Mouse (Mus musculus) c-Kit-positive CD71-positive TER-119-positive erythroid progenitor cells, embryonic 14.5 days (primary cell): ENCODE measurements at regions not wholly inside any gene's neighbourhood (a gene's known extent, or its start where the extent isn't known, plus 50 kb on each side); places are given as distances from the start of the nearest gene placed in this dataset.

Experiments used
- DNase-seq: peaks from one replicate; pipeline ENCODE4 v3.0.0-alpha.2; 2013; ENCODE audit warnings: low spot score

DNA sequence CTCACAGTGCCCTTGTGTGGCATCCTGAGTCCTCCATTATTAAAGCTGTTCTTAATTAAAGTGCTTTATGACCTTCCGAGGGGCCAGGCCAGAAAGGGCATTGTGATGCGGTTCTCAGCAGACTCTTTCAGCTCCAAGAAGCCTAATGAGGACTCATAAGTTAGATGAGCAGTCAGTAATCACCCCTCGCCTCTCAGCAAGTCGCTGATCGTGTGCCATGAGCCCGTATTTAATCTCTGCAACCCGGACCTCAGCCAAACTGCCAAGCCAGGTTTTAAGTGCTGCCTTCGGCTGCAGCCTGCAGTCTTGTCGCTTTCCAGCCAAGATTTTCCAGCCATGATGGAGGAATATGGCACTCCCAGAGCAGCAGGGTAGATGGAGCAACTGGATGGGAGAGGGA is 56.1 kb upstream of the Rbfox1 start:
- no peak for DNase-seq

DNA sequence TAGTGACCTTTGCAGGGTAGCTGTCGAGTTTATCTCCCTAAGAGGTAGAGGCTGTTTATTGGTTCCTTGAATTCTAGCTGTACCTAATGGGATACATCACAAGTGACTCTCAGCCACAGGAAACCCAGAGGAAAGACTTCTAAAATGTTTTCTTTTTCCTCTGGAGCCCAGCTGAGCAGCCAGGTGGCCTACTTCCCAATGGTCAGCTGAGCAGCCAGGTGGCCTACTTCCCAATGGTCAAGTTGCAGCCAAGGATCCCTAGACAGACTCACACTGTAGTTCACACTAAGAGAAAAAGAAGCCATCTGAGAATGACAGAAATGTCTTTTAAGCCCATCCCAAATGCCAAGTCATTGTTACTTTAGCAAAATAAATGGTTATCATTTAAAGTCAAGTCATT is 61.8 kb upstream of the Rbfox1 start:
- no peak for DNase-seq

DNA sequence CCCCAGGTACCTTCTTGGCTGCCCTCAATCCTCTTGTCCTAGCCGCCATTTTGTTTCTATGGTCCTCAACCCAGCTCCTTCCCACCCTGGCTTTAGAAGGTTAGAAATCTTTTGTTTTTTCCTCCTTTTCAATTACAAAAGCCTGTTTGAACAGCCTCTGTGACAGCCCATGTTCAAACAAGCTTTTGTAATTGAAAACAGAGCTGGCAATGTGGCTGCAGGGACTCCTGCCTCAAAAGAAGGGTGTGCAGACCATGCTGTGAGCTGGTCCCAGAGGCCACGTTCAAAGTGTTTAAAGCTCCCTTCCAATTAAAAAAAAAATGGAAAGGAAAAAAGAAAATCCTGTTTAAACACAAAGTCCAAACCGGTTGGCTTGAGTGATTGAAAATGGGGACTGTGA is 68.0 kb upstream of the Rbfox1 start:
- no peak for DNase-seq

DNA sequence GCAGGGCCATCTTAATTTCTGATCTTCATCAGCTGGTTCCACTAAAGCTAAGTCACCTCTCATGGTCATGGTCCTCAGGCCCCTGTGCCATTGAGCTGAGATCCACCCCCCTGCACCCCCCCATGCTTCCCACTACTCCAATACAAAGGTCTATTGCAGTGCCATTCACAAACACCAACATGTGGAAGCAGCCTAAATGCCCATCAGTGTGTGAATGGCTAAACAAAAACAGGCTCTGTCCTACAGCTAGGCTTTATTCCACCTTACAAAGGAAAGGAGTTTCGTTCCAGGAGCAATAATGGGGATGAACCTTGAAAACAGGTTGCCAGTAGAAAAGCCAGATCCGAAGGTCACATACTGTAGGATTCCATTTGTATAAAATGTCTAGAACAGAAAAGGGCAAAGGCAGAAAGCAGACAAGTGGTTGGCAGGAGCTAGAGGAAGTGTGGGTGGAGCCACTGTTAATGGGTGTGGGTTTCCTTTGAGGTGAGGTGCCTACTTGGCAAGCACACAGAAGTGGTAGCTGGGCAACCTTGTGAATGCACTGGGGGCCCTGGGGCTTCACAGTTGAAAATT is 72.8 kb upstream of the Rbfox1 start:
- no peak for DNase-seq

DNA sequence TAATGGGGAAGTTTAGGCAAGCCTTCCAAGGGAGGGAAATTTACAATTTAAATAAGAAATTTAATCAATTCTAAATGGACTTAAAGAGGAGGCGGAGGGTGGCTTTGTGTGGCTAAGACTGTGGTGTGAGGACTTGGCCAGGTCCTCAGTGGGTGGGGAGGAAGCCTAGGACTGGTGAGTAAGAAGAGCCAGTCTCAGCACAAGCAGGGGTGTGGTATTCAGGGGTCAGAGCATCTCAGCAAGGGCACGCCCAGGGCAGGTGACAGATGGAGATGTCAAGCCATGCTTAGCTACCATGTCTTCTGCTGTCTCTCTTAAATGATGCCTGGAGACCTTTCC is 73.5 kb upstream of the Rbfox1 start:
- DNase-seq, result no peak

DNA sequence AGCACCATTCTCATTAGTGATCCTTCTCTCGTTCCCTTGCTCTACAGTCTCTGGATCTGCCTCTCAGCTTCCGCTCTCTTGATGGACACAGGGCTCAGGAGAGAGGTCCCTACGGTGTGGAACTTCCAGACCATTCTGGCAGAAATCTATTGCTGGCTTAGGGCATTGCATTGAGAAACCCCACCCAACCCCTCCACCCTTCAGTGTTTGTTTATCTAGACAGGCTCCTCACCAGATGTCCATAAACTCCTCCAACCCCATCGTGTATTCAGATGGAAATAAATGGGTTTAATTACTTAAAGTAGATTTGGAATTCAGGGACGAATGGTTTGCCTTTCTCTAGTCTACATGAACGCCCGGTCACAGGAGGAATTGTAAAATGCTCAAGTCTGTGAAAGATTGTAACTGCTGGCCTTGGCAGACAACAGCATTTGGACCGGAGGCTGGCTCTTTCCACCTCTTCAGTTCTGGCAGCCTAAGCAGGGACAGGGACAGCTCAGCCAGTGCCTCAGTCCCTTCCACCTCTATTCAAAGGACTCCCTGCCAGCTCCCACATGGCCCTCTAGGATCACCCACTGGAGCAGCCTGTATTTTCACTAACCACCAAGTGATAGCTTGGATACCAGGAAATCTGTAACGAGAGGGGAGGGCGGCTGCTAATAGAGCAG is 74.0 kb upstream of the Rbfox1 start:
- no peak for DNase-seq

DNA sequence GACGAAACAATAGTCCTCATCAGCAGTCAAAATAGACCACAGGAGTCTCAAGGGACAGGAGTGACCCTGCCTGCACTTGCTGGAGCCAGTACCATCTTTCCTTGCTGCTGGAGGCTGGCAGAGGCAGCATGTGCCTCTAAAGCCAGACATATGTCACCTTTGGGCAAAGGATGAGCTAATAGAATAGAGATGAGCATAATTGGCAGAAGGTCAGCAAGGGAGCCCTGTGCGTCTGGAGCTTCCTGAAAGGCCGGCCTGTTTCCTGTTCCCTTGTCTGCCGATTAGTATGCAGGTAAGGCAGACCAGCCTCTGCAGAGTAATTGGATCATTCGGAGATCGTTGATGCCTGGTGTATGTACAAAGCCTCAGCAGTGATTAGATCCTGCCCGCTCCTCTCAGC is 87.0 kb upstream of the Rbfox1 start:
- DNase-seq, result no peak

DNA sequence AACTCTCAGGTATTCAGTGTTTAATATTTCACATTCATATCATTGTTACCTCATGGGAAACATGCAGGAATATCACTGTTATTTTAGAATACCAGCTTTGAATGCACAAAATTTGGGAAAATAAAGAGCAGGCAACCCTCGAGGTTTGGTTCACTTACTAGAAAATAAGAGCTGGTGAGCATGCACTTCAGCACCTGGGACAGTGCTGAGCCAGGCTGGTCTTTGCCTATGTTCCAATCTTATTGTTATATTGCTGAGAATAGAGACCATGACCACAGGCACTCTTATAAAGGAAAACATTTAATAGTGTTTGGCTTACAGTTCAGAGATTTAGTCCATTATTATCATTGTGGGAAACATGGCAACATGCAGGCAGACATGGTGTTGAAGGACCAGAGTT is 92.9 kb upstream of the Rbfox1 start:
- DNase-seq, result no peak

DNA sequence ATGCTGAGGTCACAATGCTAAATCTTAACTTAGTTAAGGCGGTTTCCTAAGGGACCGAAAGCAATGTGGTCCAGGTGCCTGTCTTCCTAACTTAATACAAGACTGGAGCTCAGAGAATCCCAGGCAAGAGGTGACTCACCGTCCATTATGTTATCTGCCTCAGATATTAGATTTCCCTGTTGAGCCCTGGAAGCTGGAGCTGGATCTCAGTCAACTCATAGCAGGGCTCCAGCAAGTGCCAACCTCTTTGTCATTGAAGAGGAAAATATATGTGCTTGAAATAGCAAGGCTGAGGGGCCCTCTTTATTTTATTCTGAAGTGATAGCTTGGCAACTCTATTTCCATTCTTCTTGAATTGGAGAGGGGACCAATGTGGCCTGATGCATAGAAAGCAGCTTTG is 95.0 kb upstream of the Rbfox1 start:
- no peak for DNase-seq

DNA sequence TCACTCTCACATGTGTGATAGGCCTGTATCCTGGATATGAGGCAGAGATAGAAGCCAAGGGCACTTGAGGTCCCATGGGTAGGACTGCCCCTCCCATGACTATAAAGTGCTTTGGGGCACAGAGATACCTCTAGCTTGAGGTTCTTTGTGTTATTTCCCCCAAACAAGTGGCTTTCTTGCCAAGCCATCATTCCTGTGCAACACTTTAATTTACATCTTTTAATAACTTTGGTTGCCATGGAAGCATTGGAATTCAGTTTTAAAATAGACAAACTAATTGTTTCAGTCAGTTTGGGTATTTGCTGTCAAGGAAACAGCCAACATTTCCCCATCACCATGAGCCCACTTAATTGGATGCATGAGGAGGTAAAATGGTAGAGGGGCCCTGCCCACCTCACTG is 97.9 kb upstream of the Rbfox1 start:
- no peak for DNase-seq

DNA sequence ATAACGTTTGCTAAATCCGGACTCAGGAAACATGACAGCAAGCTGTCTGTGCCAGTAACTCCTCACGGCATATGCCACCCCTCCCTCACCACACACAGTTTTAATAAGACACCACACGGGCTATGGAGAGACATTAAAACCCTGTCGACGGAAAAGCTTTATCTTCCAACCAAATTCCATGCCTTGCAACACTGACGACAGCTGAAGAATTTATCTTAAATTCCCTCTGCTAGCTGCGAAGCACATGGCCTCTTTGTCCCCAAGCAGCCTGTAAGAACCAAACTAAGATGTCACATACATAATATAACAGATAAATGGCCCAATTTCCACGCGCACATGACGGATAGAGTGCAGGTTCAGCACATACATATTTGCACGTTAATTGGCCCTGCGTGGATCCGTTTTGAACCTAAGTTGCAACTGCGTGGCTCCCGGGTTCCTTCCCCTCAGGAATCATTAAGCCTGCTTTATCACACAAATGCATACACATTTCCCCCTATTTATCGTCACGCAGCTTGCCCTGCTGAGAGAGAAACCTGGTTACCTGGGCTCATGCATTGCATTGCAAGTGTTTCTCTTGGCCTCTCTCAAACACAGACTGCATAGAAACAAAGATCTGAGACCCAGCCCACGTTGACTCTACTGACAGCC is 118.3 kb upstream of the Rbfox1 start:
- no peak for DNase-seq

DNA sequence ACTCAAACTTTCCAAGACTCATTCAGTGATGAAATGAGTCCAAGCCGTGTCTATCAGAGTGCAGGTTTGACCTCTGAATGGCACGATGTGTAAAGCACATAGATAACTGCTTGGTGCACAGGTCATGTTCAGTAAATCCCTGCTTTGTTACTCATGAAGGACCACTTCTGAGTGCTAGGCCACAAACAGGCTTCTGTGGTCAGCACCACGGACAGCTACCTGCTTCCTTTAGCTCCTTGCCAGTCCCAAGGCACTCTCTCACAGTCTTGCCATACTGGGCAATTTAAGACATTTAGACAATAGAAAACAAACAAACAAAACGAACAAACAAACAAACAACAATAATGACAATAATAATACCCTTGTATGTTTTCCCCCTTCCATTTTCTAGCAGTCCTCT is 120.0 kb upstream of the Rbfox1 start:
- DNase-seq, result peak; percentile 1

DNA sequence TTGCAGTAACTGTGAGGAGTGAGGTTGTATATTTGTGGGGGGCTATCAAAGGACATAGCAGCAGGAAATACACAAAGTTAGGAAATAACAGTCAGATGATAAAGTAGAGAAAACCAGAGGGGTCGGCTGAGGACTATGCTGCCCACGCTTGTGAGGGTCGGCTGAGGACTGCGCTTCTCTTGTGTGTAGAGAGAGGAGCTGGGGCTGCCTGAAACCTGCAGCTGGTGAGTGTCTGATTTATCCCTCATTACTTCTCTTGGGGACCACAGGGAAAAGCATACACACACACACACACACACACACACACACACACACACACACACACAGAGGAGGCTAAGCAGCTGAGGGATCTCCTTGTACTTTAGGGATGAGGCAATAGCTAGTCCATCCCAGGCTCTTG is 124.3 kb upstream of the Rbfox1 start:
- DNase-seq, result no peak

DNA sequence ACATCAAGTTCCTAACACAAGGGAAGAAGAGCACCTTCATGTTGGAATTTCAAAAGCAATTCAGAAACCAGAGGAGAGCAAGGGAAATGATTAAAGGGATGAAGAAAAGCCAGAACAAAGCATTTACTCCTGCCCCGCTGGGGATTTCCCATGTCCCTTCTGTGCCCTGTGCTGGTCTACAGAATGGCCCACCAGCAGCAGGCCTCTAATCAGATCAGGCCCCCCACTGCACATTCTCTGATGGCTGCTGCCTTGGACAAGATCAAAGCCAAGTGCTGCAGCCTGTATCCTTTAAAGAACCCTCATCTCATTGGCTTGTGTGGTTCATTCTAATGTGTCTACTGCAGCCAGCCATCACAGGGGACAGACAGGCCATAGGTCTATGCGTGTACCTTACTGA is 126.1 kb upstream of the Rbfox1 start:
- DNase-seq, result no peak

DNA sequence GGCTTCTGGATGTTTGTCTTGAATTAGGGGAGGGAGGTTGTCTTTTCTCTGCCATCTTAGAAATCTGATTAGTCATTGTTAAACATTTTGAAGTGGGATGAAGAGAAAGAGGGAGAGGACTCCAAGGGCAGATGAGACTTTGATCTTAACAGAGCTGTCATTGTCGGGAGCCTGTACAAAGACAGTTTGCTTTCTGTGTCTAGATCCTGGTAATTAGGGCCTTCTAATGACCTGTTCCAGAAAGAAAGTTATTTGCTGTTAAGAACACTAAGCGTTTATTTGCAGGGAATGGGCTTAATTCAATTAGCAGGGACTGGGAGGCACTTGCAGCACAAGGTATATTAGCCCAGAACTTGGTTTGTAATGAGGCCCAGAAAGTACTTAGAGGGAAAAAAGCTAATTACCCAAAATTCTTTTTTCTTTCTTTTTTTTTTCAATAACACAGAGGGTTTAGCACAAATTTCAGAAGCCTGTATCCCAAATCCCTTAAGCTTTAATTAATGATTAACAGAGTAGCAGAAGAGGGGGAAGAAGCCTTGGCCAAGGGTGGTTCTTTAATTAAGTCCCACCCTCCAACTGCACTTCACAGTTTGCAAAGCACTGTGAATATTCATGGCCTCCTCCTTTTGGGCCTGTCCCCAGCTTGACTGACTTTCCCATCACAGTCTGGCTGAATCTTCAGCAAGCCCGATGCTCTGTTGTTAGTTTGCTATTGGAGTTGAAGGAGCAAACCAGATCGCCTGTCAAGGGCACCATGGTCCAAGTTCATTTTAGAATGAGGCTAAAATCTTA is 142.2 kb upstream of the Rbfox1 start:
- DNase-seq, result no peak

DNA sequence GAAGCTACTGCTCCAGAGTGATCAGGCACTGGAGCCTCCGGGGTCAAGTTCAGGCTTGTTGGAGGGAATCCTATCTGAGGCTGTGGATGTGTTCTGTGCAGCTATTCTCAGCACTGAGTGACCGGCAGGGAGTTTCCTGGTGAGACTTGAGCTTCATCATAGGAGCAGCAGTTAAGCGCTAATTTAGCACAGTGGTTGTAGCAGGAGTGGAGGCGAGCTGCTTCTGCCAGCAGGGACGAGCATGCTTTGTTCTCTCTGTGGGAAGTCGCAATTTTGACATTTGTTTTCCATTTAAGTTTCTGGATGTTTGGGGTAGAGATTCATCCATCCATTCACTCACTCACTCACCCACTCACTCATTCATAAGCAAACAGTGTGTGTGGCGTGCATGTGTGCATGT is 144.4 kb upstream of the Rbfox1 start:
- no peak for DNase-seq

DNA sequence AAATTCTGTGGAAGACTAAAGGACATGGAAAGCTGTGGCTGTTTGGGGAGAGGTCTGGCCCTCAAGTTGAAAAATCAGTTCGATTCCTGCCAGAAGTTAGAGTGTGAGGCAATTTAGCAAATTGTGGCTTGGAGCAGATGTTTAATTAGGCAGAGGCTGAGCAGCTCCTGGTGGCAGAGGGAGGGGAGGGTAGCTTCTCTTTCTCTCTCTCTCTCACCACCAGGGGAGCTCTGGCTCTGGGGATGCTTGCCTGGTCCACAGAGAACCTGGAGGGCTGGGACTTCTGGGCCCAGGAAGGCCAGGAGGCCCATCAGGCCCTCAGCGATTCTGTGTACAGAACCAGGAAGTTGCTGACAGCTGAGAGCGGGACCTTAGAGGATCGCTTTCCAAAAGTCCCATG is 151.5 kb upstream of the Rbfox1 start:
- no peak for DNase-seq

DNA sequence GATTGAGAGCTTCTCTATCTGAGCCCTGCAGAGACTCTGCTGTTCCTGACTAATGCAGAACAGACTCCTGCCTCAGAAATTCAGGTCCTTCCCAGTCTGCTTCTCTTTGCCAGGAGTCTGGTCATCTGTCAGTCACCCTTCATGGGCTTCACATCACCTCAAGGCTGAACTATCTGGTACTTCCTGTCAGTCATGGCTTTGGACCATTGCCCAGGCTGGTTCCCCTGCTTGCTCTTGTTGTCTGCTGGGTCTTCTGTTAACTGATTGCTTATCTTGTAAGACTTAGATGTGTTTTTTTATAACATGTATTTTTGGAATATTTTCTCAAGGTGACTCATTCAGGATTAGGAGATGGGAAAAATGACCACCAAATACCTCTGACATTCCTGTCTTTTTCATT is 162.6 kb upstream of the Rbfox1 start:
- DNase-seq, result no peak

DNA sequence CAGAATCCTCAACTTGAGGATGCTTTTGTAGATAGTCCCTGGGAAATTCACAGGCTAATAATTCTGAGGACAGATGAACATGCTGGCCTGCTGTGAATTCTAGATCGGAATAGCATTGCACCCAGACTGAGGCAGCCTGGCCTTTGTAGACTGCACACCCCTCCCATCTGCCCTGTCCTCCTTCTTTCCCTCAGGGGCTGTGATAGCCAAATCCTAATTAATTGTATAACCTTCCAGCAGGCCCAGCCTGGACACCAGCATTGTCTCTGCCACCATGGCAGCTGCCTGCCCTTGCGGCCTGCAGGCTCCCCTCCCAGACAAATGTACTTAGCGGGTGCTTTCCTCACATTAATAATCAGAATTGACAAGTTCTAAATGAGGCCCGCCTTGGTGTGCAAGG is 171.7 kb upstream of the Rbfox1 start:
- DNase-seq, result no peak

DNA sequence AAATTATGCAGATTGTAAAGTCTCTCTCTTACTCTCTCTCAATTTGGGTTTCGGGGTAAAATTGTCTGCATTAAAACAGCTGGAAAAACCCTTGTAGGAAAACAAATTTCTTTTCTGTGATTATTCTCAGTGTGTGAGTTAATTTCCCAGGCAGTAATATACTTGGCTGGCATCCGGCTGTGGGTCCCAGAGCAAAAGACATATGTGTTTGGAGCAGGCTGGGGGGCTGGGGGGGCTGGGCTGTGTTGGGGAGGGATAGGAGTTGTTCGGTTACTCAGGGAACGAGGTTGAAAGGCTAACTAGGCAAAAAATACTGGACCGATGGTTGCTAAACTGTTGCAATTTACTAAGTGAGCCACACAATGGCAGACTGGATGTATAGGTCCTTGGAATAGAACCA is 175.3 kb upstream of the Rbfox1 start:
- DNase-seq, result no peak

DNA sequence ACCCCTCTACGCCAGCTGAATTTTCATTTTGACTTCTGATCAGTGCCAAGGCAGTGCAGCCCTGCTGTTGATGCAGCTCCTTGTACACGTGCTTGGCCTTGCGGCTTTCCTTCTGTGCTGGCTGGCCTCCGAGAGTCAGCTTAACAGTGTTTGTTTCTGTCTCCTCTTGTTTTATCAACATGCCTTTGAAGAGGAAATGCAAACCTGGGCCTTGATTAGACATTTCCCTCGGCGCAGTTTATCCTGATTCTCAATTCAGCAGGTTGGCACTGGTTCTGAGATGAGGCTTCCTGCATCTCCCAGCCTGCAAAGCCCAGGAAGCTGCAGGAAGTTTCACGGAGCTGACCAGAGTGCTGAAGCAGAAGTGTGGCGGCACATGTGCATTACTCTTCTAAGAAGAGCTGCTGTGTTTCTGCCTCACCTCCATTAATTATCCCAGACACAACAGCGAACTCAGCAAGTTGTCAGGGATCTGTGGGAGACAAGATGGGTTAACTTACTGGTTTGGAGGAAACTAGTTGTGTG is 184.4 kb upstream of the Rbfox1 start:
- no peak for DNase-seq

DNA sequence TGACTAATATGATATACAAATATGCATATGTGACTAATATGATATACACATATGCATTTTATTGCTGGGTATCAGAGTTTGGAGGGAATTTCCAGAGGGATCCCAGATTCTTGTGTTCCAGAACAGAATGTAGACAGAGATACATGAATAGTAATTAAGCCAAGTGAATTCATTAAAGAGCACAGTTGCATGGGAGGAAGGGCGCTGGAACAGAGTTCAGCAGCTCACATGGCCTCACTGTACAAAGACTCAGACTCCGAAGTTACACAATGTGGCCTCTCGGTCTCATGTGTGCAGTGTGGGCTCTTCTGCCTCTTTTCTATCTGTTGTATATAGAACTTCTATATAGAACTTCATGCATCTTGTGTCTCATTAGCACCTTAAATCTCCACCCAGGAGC is 196.8 kb upstream of the Rbfox1 start:
- no peak for DNase-seq

DNA sequence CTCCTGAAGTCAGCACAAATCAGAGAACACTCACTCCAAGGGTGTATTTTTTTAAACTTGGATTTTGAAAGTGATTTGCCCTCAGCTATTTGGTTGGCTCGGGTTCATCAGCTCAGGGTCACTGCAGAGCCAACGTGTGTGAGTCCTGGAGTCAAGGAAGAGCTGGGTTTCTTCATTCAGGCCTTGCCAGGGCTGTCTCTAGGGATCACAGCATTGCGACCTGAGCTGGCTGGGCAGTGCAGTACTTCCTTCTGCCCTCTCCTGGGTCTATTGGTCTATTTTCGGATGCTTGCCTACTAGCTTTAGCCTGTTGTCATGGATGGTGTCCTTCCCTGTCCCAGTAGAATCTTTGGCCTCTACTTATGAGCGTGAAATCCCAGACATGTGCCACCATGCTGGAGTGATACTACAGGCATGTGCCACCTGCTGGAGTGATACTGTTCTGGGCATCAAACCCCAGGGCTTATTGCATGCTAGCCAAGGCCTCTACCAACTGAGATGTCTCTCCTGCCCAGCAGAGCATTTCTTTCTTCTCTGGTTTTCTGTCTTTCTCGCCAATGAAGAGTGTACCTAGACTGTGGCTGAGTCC is 211.7 kb upstream of the Rbfox1 start:
- DNase-seq, result no peak
